Mouse (Mus musculus): ENCODE results near the gene Ppef2. TPM values are rescaled to one million over a fixed set of nuclear protein-coding genes. Genes with fewer than 3 reads are reported as not detected.
"Not testable (repeated sequence)": the region's sequence is repeated elsewhere in the genome, so short reads cannot be mapped to it uniquely, and the experiment has no call there.

The Ppef2 gene
- polyA plus RNA-seq, 1 experiment from 2014 or later, result 0.68 TPM

DNA sequence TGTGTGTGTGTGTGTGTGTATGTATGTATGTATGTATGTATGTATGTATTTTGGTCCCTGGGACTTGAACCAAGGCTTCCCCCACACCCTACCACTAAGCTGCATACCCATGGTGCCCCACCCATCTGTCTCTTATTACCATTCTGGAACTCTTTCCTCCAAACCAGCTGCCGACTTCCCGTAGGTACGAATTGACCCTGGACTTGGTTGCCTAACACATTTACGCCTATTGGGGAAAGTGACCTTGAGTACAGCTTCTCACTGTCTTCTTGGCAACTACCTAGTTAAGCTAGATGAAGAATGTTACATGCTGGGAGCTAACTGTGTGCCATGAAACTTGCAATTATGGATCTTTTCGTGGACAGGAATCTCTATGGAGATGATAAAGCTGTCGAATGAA, 50.0 kb downstream of the Ppef2 start:
- H3K27me3 ChIP-seq (replicated peaks), result no peaks in the 10 kb centered on the region
- no peak for ATAC-seq (ENCODE audit: insufficient read depth, low FRiP score, low read depth)
- 86% methylated on average over 6 of the region's 6 CpGs for WGBS

DNA sequence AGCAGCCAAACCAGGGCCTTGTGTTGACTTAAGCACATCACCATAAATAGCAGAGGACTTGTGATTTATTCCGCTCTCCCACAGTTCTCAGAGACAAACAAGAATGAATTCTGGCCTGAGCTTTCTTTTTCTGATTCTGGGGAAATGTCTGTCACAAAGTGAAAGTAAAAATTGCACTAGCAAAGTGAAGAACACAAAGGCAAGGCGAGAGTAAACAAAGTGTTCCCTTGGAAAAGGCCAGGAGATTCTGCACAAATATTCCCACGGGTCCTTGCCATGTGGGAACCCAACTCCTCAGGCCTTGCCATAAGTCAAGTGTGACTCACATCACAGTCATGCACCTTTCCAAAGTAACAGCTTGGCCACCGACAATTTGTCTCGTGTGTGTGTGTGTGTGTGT, 50.4 kb downstream of the Ppef2 start:
- Histone ChIP-seq H3K27ac (no peak overlapping the region), H3K4me1 (no peaks in the 10 kb centered on the region; the same call in 1 of the 2 replicates), H3K4me3 (replicated peaks) (no peak overlapping the region), H3K9ac (no peak overlapping the region), H3K36me3 (peaks cover 10% of the 10 kb centered on the region), H3K4me2 (no peak overlapping the region), H3K9me3 (no peaks in the 10 kb centered on the region), H3K27me3 (replicated peaks) (no peaks in the 10 kb centered on the region)
- 78% methylated on average over 5 of the region's 5 CpGs for WGBS
- no peak for ATAC-seq (ENCODE audit: insufficient read depth, low FRiP score, low read depth)

More for the DNA sequence above, 50.0 kb downstream of the Ppef2 start:
- Histone ChIP-seq H3K4me3 (replicated peaks) (no peak overlapping the region), H3K9ac (no peak overlapping the region), H3K4me1 (no peaks in the 10 kb centered on the region; the same call in 1 of the 2 replicates), H3K27ac (no peak overlapping the region), H3K36me3 (peaks cover 8% of the 10 kb centered on the region), H3K9me3 (no peaks in the 10 kb centered on the region), H3K4me2 (no peak overlapping the region)

DNA sequence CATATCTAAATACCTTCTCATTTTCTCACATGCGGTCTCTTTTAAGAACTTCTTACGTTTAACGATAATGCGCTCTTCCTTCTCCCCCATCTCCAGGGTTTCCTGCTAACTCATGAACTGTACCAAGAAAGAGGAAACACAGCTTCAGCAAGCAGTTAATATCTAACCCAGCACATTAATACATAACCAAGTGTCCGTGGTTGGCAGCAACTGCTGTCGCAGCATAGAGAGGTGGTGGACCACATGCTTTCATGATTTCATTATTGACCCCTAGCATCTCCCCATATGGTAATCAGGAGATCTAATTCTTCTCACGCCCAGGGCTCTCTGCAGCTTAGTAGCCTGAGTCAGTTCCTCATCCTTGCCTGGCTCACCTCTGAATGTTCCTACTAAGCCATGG, 50.9 kb downstream of the Ppef2 start:
- 75% methylated on average over 7 of the region's 7 CpGs for WGBS

DNA sequence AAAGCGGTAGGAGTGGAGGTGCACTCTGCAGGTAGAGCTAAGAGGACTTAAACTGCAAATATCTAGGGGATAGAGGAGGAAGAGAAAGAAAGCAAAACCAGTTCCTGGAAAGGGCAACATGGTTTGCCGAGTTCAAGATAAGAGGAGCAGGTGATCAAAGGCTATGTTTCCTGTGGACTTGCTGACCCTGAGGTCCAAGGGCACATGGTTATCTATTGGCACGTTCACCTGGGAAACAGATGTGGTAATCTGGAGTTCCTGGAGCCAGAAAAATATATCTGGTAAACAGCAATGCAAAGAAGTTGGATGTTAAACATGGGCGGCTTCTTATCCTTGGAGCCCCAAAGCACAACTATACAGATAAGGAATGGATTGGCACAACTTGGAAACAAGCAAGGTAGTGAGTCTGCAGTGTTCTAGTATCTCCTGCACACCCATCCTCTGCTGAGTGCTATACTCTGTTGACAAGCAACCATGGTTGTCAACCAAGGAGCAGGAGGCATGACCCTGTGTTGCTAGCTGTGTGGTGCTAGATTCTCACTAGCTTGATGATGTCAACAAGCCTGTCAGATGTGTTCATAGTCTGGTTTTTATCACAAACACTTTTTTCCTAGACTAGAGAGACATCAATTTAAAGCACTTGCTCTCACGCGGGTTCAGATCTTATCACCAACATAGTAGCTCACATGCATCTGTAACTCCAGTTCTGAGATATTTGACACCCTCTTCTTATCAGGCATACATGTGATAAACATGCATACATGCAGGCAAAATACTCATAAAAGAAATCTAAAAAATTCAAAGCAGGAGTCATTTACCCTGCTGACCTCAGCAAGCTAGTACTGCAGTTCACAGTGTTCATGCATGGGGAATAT, 51.7 kb downstream of the Ppef2 start:
- ATAC-seq (ENCODE audit: insufficient read depth, low FRiP score, low read depth), result peak; percentile 14; the same call in 1 of the 2 replicates
- Histone ChIP-seq H3K27me3 (replicated peaks) (no peaks in the 10 kb centered on the region), H3K27ac (no peak overlapping the region), H3K9me3 (no peaks in the 10 kb centered on the region), H3K4me1 (no peaks in the 10 kb centered on the region; the same call in 1 of the 2 replicates), H3K4me2 (no peak overlapping the region), H3K36me3 (peaks cover 20% of the 10 kb centered on the region), H3K4me3 (replicated peaks) (no peak overlapping the region), H3K9ac (no peak overlapping the region)
- 66% methylated on average over 6 of the region's 6 CpGs for WGBS

More for the DNA sequence above, 50.9 kb downstream of the Ppef2 start:
- no peak overlapping the region for H3K4me3 ChIP-seq (replicated peaks)
- H3K36me3 ChIP-seq, result peaks cover 13% of the 10 kb centered on the region
- H3K4me1 ChIP-seq, result no peaks in the 10 kb centered on the region; the same call in 1 of the 2 replicates
- H3K27ac ChIP-seq, result no peak overlapping the region
- no peaks in the 10 kb centered on the region for H3K27me3 ChIP-seq (replicated peaks)
- no peak overlapping the region for H3K4me2 ChIP-seq
- H3K9me3 ChIP-seq, result no peaks in the 10 kb centered on the region
- H3K9ac ChIP-seq, result no peak overlapping the region
- peak; percentile 43; the same call in 1 of the 2 replicates for ATAC-seq (ENCODE audit: insufficient read depth, low FRiP score, low read depth)

DNA sequence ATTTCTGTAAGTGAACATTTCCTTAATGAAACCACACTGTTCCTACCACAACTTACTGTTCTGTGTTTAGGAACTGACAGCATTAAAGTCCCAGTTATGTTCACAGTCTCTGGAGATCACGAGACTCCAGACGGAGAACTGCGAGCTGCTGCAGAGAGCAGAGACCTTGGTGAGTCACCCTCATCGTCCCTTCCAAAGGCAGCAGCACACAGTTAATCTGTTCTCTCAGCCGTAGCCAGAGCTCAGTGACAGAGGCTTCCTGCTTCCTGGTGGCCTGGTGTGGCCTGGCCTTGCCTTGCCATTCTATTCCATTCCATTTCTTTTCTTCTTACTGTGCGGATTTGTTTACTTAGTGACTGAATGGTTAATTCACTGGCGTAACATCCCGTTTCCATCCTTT, 57.8 kb downstream of the Ppef2 start:
- Histone ChIP-seq H3K9me3 (no peaks in the 10 kb centered on the region), H3K4me3 (replicated peaks) (no peak overlapping the region), H3K27me3 (replicated peaks) (no peaks in the 10 kb centered on the region), H3K27ac (no peak overlapping the region), H3K36me3 (peaks cover 52% of the 10 kb centered on the region), H3K4me1 (no peaks in the 10 kb centered on the region), H3K4me2 (no peak overlapping the region), H3K9ac (no peak overlapping the region)
- WGBS, result 86% methylated on average over 8 of the region's 8 CpGs
- no peak for ATAC-seq (ENCODE audit: insufficient read depth, low FRiP score, low read depth)

DNA sequence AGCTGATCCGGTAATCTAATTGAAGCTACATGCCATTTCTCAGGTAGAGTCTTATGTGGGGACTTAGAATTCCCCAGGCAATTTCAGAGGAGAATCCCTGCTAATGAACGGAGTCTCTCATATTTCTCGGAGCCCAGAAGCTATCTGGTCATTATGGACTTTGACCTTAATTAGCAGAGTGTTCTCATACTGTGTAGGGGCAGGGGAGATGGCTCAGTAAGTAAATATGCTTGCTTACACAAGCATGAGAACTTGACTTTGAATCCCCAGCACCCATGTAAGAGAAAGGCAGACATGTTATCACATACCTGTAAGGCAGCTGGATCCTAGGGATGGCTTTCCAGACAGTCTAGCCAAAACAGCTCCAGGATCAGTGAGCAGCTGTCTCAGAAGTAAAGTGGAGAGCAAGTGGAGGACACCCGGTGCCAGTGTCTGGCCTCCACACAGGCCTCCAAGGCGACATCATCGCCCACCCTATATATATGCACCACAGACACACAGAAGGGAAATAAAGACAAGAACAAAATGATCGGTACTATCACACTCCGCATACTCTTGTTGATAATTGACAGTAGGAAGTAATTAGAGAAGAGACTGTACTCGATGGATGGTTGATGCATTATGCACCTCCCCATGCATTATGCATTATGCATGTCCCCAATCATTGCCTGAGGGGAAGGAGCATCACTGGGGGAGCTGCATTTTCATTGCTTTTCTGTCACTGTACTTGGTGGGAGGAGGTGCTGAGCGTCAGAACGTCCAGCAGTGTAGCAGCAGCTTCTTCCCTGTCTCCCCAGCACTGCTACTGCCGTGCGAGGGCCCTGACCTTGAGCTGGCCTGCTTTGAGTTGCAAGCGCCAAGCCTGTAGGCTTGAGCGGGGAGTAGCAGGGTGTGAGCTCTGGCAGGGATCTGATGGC, 58.9 kb downstream of the Ppef2 start:
- Histone ChIP-seq H3K27ac (no peak overlapping the region), H3K36me3 (peaks cover 60% of the 10 kb centered on the region), H3K4me3 (replicated peaks) (no peak overlapping the region), H3K9me3 (no peaks in the 10 kb centered on the region), H3K4me1 (no peaks in the 10 kb centered on the region), H3K9ac (no peak overlapping the region), H3K4me2 (no peak overlapping the region), H3K27me3 (replicated peaks) (no peaks in the 10 kb centered on the region)
- no peak for ATAC-seq (ENCODE audit: insufficient read depth, low FRiP score, low read depth)
- WGBS, result 87% methylated on average over 15 of the region's 15 CpGs

DNA sequence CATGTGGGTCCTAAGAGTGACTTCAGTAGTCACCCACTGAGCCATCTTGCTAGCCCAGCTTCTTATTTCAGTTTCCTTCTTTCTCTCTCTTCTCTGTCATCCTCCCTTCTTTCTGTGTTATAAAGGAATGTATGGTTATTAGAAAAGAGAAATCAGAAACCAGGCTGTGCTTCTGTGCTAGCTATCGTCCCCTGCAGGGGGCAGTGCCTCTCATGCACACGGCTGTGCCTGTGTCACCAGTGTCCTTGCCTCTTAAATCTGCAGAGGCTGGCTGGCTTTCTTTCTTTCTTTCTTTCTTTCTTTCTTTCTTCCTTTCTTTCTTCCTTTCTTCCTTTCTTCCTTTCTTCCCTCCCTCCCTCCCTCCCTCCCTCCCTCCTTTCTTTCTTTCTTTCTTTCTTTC, 60.4 kb downstream of the Ppef2 start:
- WGBS, result 51% methylated on average over 2 of the region's 2 CpGs
- H3K36me3 ChIP-seq, result peaks cover 56% of the 10 kb centered on the region
- H3K9ac ChIP-seq; H3K4me1 ChIP-seq; H3K4me2 ChIP-seq; H3K27ac ChIP-seq; H3K27me3 ChIP-seq (replicated peaks); ATAC-seq (ENCODE audit: insufficient read depth, low FRiP score, low read depth); H3K4me3 ChIP-seq (replicated peaks); H3K9me3 ChIP-seq: not testable (repeated sequence)

DNA sequence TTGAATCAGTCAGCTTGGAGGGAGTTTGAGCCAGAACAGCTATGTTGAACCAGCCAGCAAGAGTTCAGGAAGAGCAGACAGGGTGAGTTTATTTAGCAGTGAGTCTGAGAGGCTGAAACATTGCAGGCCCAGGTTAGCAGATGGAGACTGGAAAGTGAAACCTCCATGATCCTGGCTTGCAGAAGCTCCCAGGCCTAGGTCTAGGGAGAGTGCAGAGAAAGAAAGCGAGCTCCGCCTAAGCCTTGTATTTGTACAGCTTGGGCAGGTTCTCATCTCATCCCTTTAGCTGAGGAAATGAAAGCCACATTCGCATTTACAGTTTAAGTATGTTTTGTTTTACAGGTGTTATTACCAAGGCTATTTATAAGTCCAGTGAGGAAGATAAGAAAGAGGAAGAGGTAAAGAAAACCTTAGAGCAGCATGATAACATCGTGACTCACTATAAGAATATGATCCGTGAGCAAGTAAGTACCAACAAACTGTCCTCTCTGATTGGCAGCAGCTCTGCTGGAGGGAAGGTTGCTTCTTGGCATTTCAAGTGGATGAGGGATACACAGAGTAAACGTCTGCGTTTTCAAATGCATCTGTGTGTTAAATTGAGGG, 67.1 kb downstream of the Ppef2 start:
- peaks cover 52% of the 10 kb centered on the region for H3K36me3 ChIP-seq
- ATAC-seq (ENCODE audit: insufficient read depth, low FRiP score, low read depth), result no peak

DNA sequence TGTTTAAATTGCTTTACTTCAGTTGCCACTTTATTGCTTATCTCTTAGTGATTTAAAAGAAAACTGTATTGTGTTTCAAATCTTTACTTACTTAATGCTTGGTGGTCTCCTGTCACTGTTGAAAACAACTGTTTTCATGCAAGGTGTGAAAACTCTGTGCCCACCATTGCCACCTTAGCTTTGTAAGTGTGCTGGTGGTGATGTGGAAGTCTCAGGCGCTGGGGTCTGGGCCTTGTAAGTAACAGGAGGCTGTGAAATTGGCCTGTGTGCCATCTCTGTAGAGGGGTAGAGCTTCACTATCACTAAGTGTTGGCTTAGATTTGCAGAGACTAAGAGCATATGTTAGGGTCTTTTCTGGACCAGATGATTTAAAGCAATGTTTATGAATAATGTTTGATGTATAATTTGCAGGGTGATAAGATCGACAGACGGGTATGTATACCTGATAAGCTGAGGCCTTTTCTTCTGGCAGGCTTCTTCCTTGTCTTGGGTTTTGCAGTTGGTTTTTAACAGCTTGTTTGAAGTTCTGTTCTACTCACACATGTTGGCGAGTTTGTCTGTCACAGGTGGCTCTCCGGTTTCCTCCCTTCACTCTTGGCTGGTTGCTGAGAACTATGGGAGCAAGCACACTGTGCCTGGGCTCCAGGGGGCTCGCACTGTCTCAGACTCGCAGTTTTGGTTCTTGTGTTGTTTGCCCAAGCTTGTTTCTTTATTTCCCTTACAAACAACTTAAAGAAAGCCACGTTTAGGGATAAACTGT, 72.8 kb downstream of the Ppef2 start:
- 72% methylated on average over 8 of the region's 8 CpGs for WGBS
- H3K9ac ChIP-seq, result no peak overlapping the region
- peaks cover 41% of the 10 kb centered on the region for H3K36me3 ChIP-seq

More for the DNA sequence above, 67.1 kb downstream of the Ppef2 start:
- Histone ChIP-seq H3K4me3 (replicated peaks) (no peak overlapping the region), H3K27ac (no peak overlapping the region), H3K9me3 (no peaks in the 10 kb centered on the region), H3K27me3 (replicated peaks) (no peaks in the 10 kb centered on the region), H3K9ac (no peak overlapping the region), H3K4me1 (no peaks in the 10 kb centered on the region), H3K4me2 (no peak overlapping the region)
- 95% methylated on average over 7 of the region's 7 CpGs for WGBS

More for the DNA sequence above, 72.8 kb downstream of the Ppef2 start:
- no peaks in the 10 kb centered on the region for H3K4me1 ChIP-seq
- H3K27ac ChIP-seq, result no peak overlapping the region
- ATAC-seq (ENCODE audit: insufficient read depth, low FRiP score, low read depth), result no peak
- no peaks in the 10 kb centered on the region for H3K9me3 ChIP-seq
- H3K4me3 ChIP-seq (replicated peaks), result no peak overlapping the region
- H3K27me3 ChIP-seq (replicated peaks), result no peaks in the 10 kb centered on the region
- H3K4me2 ChIP-seq, result no peak overlapping the region
